Mouse (Mus musculus): ENCODE results near the gene Gm16867. TPM values are rescaled to one million over a fixed set of nuclear protein-coding genes. Genes with fewer than 3 reads are reported as not detected.
"Not testable (repeated sequence)": the region's sequence is repeated elsewhere in the genome, so short reads cannot be mapped to it uniquely, and the experiment has no call there.

The Gm16867 gene
- total RNA-seq (2012; rRNA removed) (0.10 TPM in 1 of 2 replicates, not detected in the other), polyA plus RNA-seq (2012; ENCODE audit: insufficient read depth in 1 of 2, insufficient read length in 2 of 2, low read depth in 1 of 2, low replicate concordance in 2 of 2, missing spikeins in 1 of 2) (not detected)

GRCm38 (mm10) chr14:69503174-69503573 is at the start of gene Gm16867:
TSS of gene Gm16867 (minus strand) at chr14:69503362.
- not testable (repeated sequence) for H3K27me3 ChIP-seq (ENCODE audit: control insufficient read depth in 1 of 2, insufficient read depth in 2 of 2, low read length in 2 of 2); H3K9ac ChIP-seq (ENCODE audit: control insufficient read depth, low read depth, low read length, poor library complexity, severe bottlenecking); H3K4me1 ChIP-seq (ENCODE audit: control insufficient read depth in 1 of 2, insufficient read depth in 2 of 2, low read length in 2 of 2); H3K79me2 ChIP-seq (ENCODE audit: control insufficient read depth, insufficient read depth, low read length, poor library complexity); H3K27ac ChIP-seq (ENCODE audit: control insufficient read depth, low read depth, low read length); H3K9me3 ChIP-seq (replicated peaks; ENCODE audit: insufficient read depth, low read length); DNase-seq (ENCODE audit: low read depth, low spot score); H3K4me3 ChIP-seq (ENCODE audit: control insufficient read depth in 1 of 2, insufficient read depth in 1 of 2, low read depth in 2 of 2, low read length in 2 of 2); H3K36me3 ChIP-seq (ENCODE audit: control insufficient read depth in 1 of 2, insufficient read depth in 2 of 2, low read length in 2 of 2)

GRCm38 (mm10) chr14:69547310-69547709 is 44.1 kb upstream of the Gm16867 start:
- DNase-seq (ENCODE audit: low read depth, low spot score); H3K9ac ChIP-seq (ENCODE audit: control insufficient read depth, low read depth, low read length, poor library complexity, severe bottlenecking): not testable (repeated sequence)

GRCm38 (mm10) chr14:69545052-69545451 is 41.9 kb upstream of the Gm16867 start:
- H3K79me2 ChIP-seq (ENCODE audit: control insufficient read depth, insufficient read depth, low read length, poor library complexity); H3K9ac ChIP-seq (ENCODE audit: control insufficient read depth, low read depth, low read length, poor library complexity, severe bottlenecking); H3K4me3 ChIP-seq (ENCODE audit: control insufficient read depth in 1 of 2, insufficient read depth in 1 of 2, low read depth in 2 of 2, low read length in 2 of 2); H3K9me3 ChIP-seq (replicated peaks; ENCODE audit: insufficient read depth, low read length); H3K4me1 ChIP-seq (ENCODE audit: control insufficient read depth in 1 of 2, insufficient read depth in 2 of 2, low read length in 2 of 2); H3K36me3 ChIP-seq (ENCODE audit: control insufficient read depth in 1 of 2, insufficient read depth in 2 of 2, low read length in 2 of 2); H3K27me3 ChIP-seq (ENCODE audit: control insufficient read depth in 1 of 2, insufficient read depth in 2 of 2, low read length in 2 of 2); H3K27ac ChIP-seq (ENCODE audit: control insufficient read depth, low read depth, low read length); DNase-seq (ENCODE audit: low read depth, low spot score): not testable (repeated sequence)

More at GRCm38 (mm10) chr14:69547310-69547709, 44.1 kb upstream of the Gm16867 start:
- H3K4me3 ChIP-seq (ENCODE audit: control insufficient read depth in 1 of 2, insufficient read depth in 1 of 2, low read depth in 2 of 2, low read length in 2 of 2); H3K27ac ChIP-seq (ENCODE audit: control insufficient read depth, low read depth, low read length); H3K4me1 ChIP-seq (ENCODE audit: control insufficient read depth in 1 of 2, insufficient read depth in 2 of 2, low read length in 2 of 2); H3K79me2 ChIP-seq (ENCODE audit: control insufficient read depth, insufficient read depth, low read length, poor library complexity); H3K27me3 ChIP-seq (ENCODE audit: control insufficient read depth in 1 of 2, insufficient read depth in 2 of 2, low read length in 2 of 2); H3K9me3 ChIP-seq (replicated peaks; ENCODE audit: insufficient read depth, low read length); H3K36me3 ChIP-seq (ENCODE audit: control insufficient read depth in 1 of 2, insufficient read depth in 2 of 2, low read length in 2 of 2): not testable (repeated sequence)

- H3K79me2 ChIP-seq (ENCODE audit: control insufficient read depth, insufficient read depth, low read length, poor library complexity); H3K4me3 ChIP-seq (ENCODE audit: control insufficient read depth in 1 of 2, insufficient read depth in 1 of 2, low read depth in 2 of 2, low read length in 2 of 2); H3K9ac ChIP-seq (ENCODE audit: control insufficient read depth, low read depth, low read length, poor library complexity, severe bottlenecking); H3K27me3 ChIP-seq (ENCODE audit: control insufficient read depth in 1 of 2, insufficient read depth in 2 of 2, low read length in 2 of 2); H3K36me3 ChIP-seq (ENCODE audit: control insufficient read depth in 1 of 2, insufficient read depth in 2 of 2, low read length in 2 of 2); H3K4me1 ChIP-seq (ENCODE audit: control insufficient read depth in 1 of 2, insufficient read depth in 2 of 2, low read length in 2 of 2); H3K9me3 ChIP-seq (replicated peaks; ENCODE audit: insufficient read depth, low read length); DNase-seq (ENCODE audit: low read depth, low spot score); H3K27ac ChIP-seq (ENCODE audit: control insufficient read depth, low read depth, low read length): not testable (repeated sequence)
Measured at GRCm38 (mm10) chr14:69544033-69544432, 40.9 kb upstream of the Gm16867 start.

- not testable (repeated sequence) for H3K79me2 ChIP-seq (ENCODE audit: control insufficient read depth, insufficient read depth, low read length, poor library complexity); H3K36me3 ChIP-seq (ENCODE audit: control insufficient read depth in 1 of 2, insufficient read depth in 2 of 2, low read length in 2 of 2); H3K27me3 ChIP-seq (ENCODE audit: control insufficient read depth in 1 of 2, insufficient read depth in 2 of 2, low read length in 2 of 2); H3K9me3 ChIP-seq (replicated peaks; ENCODE audit: insufficient read depth, low read length); H3K4me1 ChIP-seq (ENCODE audit: control insufficient read depth in 1 of 2, insufficient read depth in 2 of 2, low read length in 2 of 2); H3K9ac ChIP-seq (ENCODE audit: control insufficient read depth, low read depth, low read length, poor library complexity, severe bottlenecking); H3K27ac ChIP-seq (ENCODE audit: control insufficient read depth, low read depth, low read length); DNase-seq (ENCODE audit: low read depth, low spot score); H3K4me3 ChIP-seq (ENCODE audit: control insufficient read depth in 1 of 2, insufficient read depth in 1 of 2, low read depth in 2 of 2, low read length in 2 of 2)
Measured at GRCm38 (mm10) chr14:69542695-69543094, 39.5 kb upstream of the Gm16867 start.

- H3K27ac ChIP-seq (ENCODE audit: control insufficient read depth, low read depth, low read length); H3K4me3 ChIP-seq (ENCODE audit: control insufficient read depth in 1 of 2, insufficient read depth in 1 of 2, low read depth in 2 of 2, low read length in 2 of 2); H3K36me3 ChIP-seq (ENCODE audit: control insufficient read depth in 1 of 2, insufficient read depth in 2 of 2, low read length in 2 of 2); H3K27me3 ChIP-seq (ENCODE audit: control insufficient read depth in 1 of 2, insufficient read depth in 2 of 2, low read length in 2 of 2); DNase-seq (ENCODE audit: low read depth, low spot score); H3K9me3 ChIP-seq (replicated peaks; ENCODE audit: insufficient read depth, low read length); H3K79me2 ChIP-seq (ENCODE audit: control insufficient read depth, insufficient read depth, low read length, poor library complexity); H3K9ac ChIP-seq (ENCODE audit: control insufficient read depth, low read depth, low read length, poor library complexity, severe bottlenecking); H3K4me1 ChIP-seq (ENCODE audit: control insufficient read depth in 1 of 2, insufficient read depth in 2 of 2, low read length in 2 of 2): not testable (repeated sequence)
Measured at GRCm38 (mm10) chr14:69540113-69540512, 37.0 kb upstream of the Gm16867 start.

GRCm38 (mm10) chr14:69536539-69536938 is 33.4 kb upstream of the Gm16867 start:
- not testable (repeated sequence) for H3K36me3 ChIP-seq (ENCODE audit: control insufficient read depth in 1 of 2, insufficient read depth in 2 of 2, low read length in 2 of 2); H3K9ac ChIP-seq (ENCODE audit: control insufficient read depth, low read depth, low read length, poor library complexity, severe bottlenecking); H3K9me3 ChIP-seq (replicated peaks; ENCODE audit: insufficient read depth, low read length); DNase-seq (ENCODE audit: low read depth, low spot score); H3K27ac ChIP-seq (ENCODE audit: control insufficient read depth, low read depth, low read length); H3K4me3 ChIP-seq (ENCODE audit: control insufficient read depth in 1 of 2, insufficient read depth in 1 of 2, low read depth in 2 of 2, low read length in 2 of 2); H3K4me1 ChIP-seq (ENCODE audit: control insufficient read depth in 1 of 2, insufficient read depth in 2 of 2, low read length in 2 of 2); H3K79me2 ChIP-seq (ENCODE audit: control insufficient read depth, insufficient read depth, low read length, poor library complexity); H3K27me3 ChIP-seq (ENCODE audit: control insufficient read depth in 1 of 2, insufficient read depth in 2 of 2, low read length in 2 of 2)
